Mouse (Mus musculus) testis, postnatal 10 days (tissue): Measurements from ENCODE around the gene Gm20388.
A peak's percentile ranks its signal among the peaks of the same experiment; 100 is the strongest.

ENCODE experiments used
- DNase-seq: peaks from one replicate; pipeline ENCODE4 v3.0.0; 2021; ENCODE audit warnings: low spot score

Gene Gm20388

GRCm38 (mm10) chr8:120044907-120045306 lies 134.3 kb downstream of the Gm20388 start:
- no peak for DNase-seq

- DNase-seq = no peak
These were observed 134.8 kb downstream of the Gm20388 start for GRCm38 (mm10) chr8:120045471-120045870.

GRCm38 (mm10) chr8:120046258-120047020 lies 135.8 kb downstream of the Gm20388 start:
- peak; percentile 80 for DNase-seq

- no peak for DNase-seq
These were observed 139.3 kb downstream of the Gm20388 start for GRCm38 (mm10) chr8:120049949-120050348.

GRCm38 (mm10) chr8:120050376-120050775 lies 139.7 kb downstream of the Gm20388 start:
- no peak for DNase-seq

- DNase-seq = no peak
These were observed 140.4 kb downstream of the Gm20388 start for GRCm38 (mm10) chr8:120051006-120051405.

- DNase-seq = no peak
These were observed 141.3 kb downstream of the Gm20388 start for GRCm38 (mm10) chr8:120051908-120052307.

GRCm38 (mm10) chr8:120052318-120052717 lies 141.7 kb downstream of the Gm20388 start:
- DNase-seq = no peak

- DNase-seq = no peak
These were observed 144.2 kb downstream of the Gm20388 start for GRCm38 (mm10) chr8:120054833-120055232.

- no peak for DNase-seq
These were observed 146.4 kb downstream of the Gm20388 start for GRCm38 (mm10) chr8:120057078-120057477.

GRCm38 (mm10) chr8:120062742-120063141 lies 152.1 kb downstream of the Gm20388 start:
- no peak for DNase-seq

GRCm38 (mm10) chr8:120063326-120063725 lies 152.7 kb downstream of the Gm20388 start:
- no peak for DNase-seq

- no peak for DNase-seq
These were observed 155.0 kb downstream of the Gm20388 start for GRCm38 (mm10) chr8:120065611-120066010.

- DNase-seq = no peak
These were observed 155.6 kb downstream of the Gm20388 start for GRCm38 (mm10) chr8:120066226-120066625.

- no peak for DNase-seq
These were observed 157.5 kb downstream of the Gm20388 start for GRCm38 (mm10) chr8:120067936-120068668.

GRCm38 (mm10) chr8:120071684-120072083 lies 161.0 kb downstream of the Gm20388 start:
- DNase-seq = peak; percentile 90

- DNase-seq = no peak
These were observed 161.6 kb downstream of the Gm20388 start for GRCm38 (mm10) chr8:120072259-120072658.

- DNase-seq = peak; percentile 63
These were observed 162.2 kb downstream of the Gm20388 start for GRCm38 (mm10) chr8:120072827-120073226.

GRCm38 (mm10) chr8:120074516-120074915 lies 163.9 kb downstream of the Gm20388 start:
- DNase-seq = no peak

GRCm38 (mm10) chr8:120075347-120075746 lies 164.7 kb downstream of the Gm20388 start:
- DNase-seq = no peak

- peak; percentile 94 for DNase-seq
These were observed 167.4 kb downstream of the Gm20388 start for GRCm38 (mm10) chr8:120078080-120078479.

GRCm38 (mm10) chr8:120079361-120079760 lies 168.7 kb downstream of the Gm20388 start:
- DNase-seq = no peak

GRCm38 (mm10) chr8:120083261-120083660 lies 172.6 kb downstream of the Gm20388 start:
- no peak for DNase-seq
